Mouse (Mus musculus) liver, embryonic 15.5 days (tissue): ENCODE results near the gene Dlg4. TPM values are rescaled to one million over a fixed set of nuclear protein-coding genes. Genes with fewer than 3 reads are reported as not detected.

ENCODE experiments used
- ATAC-seq: fragments of 200-750 bp; cut with Nextera tagmentation; 2 replicates; pipeline ENCODE4 v1.8.0; 2017; ENCODE audit warnings: moderate number of reproducible peaks, mild to moderate bottlenecking, moderate library complexity; ENCODE audit not compliant: insufficient read depth
- H3K27ac ChIP-seq: fragments of 300-500 bp; sonication (generic); replicated peaks from 2 replicates; pipeline ENCODE4 v1.5.1; 2015; ENCODE audit warnings: mild to moderate bottlenecking, inconsistent platforms
- H3K27me3 ChIP-seq: fragments of 300-500 bp; sonication (generic); 2 replicates; pipeline ENCODE4 v1.6.1; 2015; ENCODE audit warnings: mild to moderate bottlenecking, inconsistent platforms
- H3K36me3 ChIP-seq: fragments of 300-500 bp; sonication (generic); replicated peaks from 2 replicates; pipeline ENCODE4 v1.6.1; 2015; ENCODE audit warnings: moderate library complexity, mild to moderate bottlenecking, inconsistent platforms
- H3K4me1 ChIP-seq: fragments of 300-500 bp; sonication (generic); replicated peaks from 2 replicates; pipeline ENCODE4 v1.6.1; 2015; ENCODE audit warnings: inconsistent platforms
- H3K4me2 ChIP-seq: fragments of 300-500 bp; sonication (generic); 2 replicates; pipeline ENCODE4 v1.6.1; 2015; ENCODE audit warnings: moderate library complexity, mild to moderate bottlenecking, inconsistent platforms
- H3K4me3 ChIP-seq: fragments of 300-500 bp; sonication (generic); replicated peaks from 2 replicates; pipeline ENCODE4 v1.5.1; 2015; ENCODE audit warnings: mild to moderate bottlenecking, inconsistent platforms
- H3K9ac ChIP-seq: fragments of 300-500 bp; sonication (generic); 2 replicates; pipeline ENCODE4 v1.6.1; 2015; ENCODE audit warnings: moderate library complexity, mild to moderate bottlenecking, inconsistent platforms
- H3K9me3 ChIP-seq: fragments of 300-500 bp; sonication (generic); replicated peaks from 2 replicates; pipeline ENCODE4 v1.6.1; 2016; ENCODE audit warnings: inconsistent platforms
- WGBS: fragments of 180-500 bp; shearing (Covaris S2); methylation state at CpG from one replicate; pipeline ENCODE4 v1.1.7; 2015; ENCODE audit warnings: mixed read lengths; ENCODE audit not compliant: insufficient replicate concordance; 5-methylcytosine and 5-hydroxymethylcytosine counted together
- polyA plus RNA-seq: library from polyadenylated mRNA; unstranded; fragments of >200 nt; fragmentation: Nextera tagmentation; extraction: Ambion mirVana; gene quantifications from 2 replicates; pipeline ENCODE4 v1.2.1, GENCODE M21; 2015

The Dlg4 gene
- polyA plus RNA-seq, 1 experiment from 2014 or later = 0.63 TPM

DNA sequence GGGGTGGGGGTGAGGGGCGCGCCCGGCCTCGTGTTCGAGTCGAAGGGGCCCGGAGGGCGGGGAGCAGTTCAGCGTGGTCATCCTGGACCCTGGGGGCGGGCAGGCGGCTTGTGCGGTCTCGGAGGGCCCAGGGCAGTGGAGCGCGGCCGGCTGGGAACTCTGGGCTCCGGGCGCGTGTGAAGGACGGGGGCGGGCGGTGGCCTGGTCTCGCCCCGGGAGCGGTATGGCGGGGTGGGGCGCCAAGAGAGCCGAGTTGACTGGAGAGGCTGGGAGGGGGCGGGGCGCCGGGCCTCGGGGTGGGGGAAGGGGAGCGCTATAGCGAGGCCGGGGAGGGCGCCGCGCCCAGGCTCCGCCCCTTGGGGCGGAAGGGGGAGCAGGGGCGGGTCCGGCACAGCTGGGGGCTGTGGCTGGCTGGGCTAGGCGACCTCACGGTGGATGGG is 19.7 kb upstream of the Dlg4 start:
- Histone ChIP-seq H3K27ac (peak overlapping the region; percentile 99), H3K9me3 (no peaks in the 10 kb centered on the region), H3K9ac (peak overlapping the region; percentile 99), H3K4me3 (peak overlapping the region; percentile 89), H3K4me2 (peak overlapping the region; percentile 95), H3K36me3 (peaks cover 51% of the 10 kb centered on the region), H3K27me3 (no peaks in the 10 kb centered on the region), H3K4me1 (peaks cover 73% of the 10 kb centered on the region)
- under 1% methylated on average over 42 of the region's 44 CpGs for WGBS
- peak; percentile 60 for ATAC-seq

GRCm38 (mm10) chr11:69998567-69999491 is 17.9 kb upstream of the Dlg4 start:
- Histone ChIP-seq H3K4me2 (no peak overlapping the region), H3K4me3 (no peak overlapping the region; the same call in 1 of the 2 replicates), H3K27ac (peak overlapping the region; percentile 99), H3K36me3 (peaks cover 37% of the 10 kb centered on the region), H3K27me3 (no peaks in the 10 kb centered on the region), H3K9me3 (no peaks in the 10 kb centered on the region), H3K9ac (no peak overlapping the region; the same call in 1 of the 2 replicates), H3K4me1 (peaks cover 68% of the 10 kb centered on the region)
- 85% methylated on average over 27 of the region's 27 CpGs for WGBS
- no peak for ATAC-seq

- H3K36me3 ChIP-seq = peaks cover 32% of the 10 kb centered on the region
- 75% methylated on average over 8 of the region's 8 CpGs for WGBS
- H3K9ac ChIP-seq = 0 out of 2 replicates have a peak overlapping the region, but pooled peaks have one; percentile 1
- no peak for ATAC-seq
- H3K9me3 ChIP-seq = no peaks in the 10 kb centered on the region
- peaks cover 60% of the 10 kb centered on the region for H3K4me1 ChIP-seq
- peak overlapping the region; percentile 73; the same call in 1 of the 2 replicates for H3K4me3 ChIP-seq
- peak overlapping the region; percentile 45 for H3K27ac ChIP-seq
- H3K27me3 ChIP-seq = no peaks in the 10 kb centered on the region
- peak overlapping the region; percentile 100; the same call in 1 of the 2 replicates for H3K4me2 ChIP-seq
Observed at GRCm38 (mm10) chr11:69999666-70000065, 17.1 kb upstream of the Dlg4 start.

GRCm38 (mm10) chr11:70000396-70000898 is 16.3 kb upstream of the Dlg4 start, which contains the start of gene Dvl2:
Gene Dvl2 (plus strand): TSS chr11:70000595.
- Histone ChIP-seq H3K9me3 (no peaks in the 10 kb centered on the region), H3K4me3 (peak within 1 kb of the TSS; percentile 73), H3K27ac (peak within 1 kb of the TSS; percentile 85), H3K4me1 (peaks cover 55% of the 10 kb centered on the region), H3K36me3 (peaks cover 35% of the 10 kb centered on the region), H3K9ac (peak within 1 kb of the TSS; percentile 76), H3K27me3 (no peaks in the 10 kb centered on the region), H3K4me2 (peak within 1 kb of the TSS; percentile 100)
- peak; percentile 11 for ATAC-seq
- WGBS = under 1% methylated on average over 48 of the region's 48 CpGs

- H3K36me3 ChIP-seq = peaks cover 40% of the 10 kb centered on the region
- peak overlapping the region; percentile 76 for H3K9ac ChIP-seq
- H3K4me1 ChIP-seq = peaks cover 55% of the 10 kb centered on the region
- H3K27me3 ChIP-seq = no peaks in the 10 kb centered on the region
- H3K4me3 ChIP-seq = peak overlapping the region; percentile 73
- no peak for ATAC-seq
- H3K9me3 ChIP-seq = no peaks in the 10 kb centered on the region
- WGBS = 13% methylated on average over 8 of the region's 8 CpGs
- H3K4me2 ChIP-seq = peak overlapping the region; percentile 100
- H3K27ac ChIP-seq = peak overlapping the region; percentile 85
Observed at GRCm38 (mm10) chr11:70001159-70001558, 15.6 kb upstream of the Dlg4 start.

- Histone ChIP-seq H3K27me3 (no peaks in the 10 kb centered on the region), H3K27ac (no peak overlapping the region), H3K4me3 (peak overlapping the region; percentile 73; the same call in 1 of the 2 replicates), H3K9ac (no peak overlapping the region), H3K4me1 (peaks cover 54% of the 10 kb centered on the region), H3K9me3 (no peaks in the 10 kb centered on the region), H3K36me3 (peaks cover 47% of the 10 kb centered on the region), H3K4me2 (peak overlapping the region; percentile 100)
- no peak for ATAC-seq
Observed at GRCm38 (mm10) chr11:70001865-70002264, 14.9 kb upstream of the Dlg4 start.

- no peak for ATAC-seq
- H3K4me1 ChIP-seq = peaks cover 48% of the 10 kb centered on the region
- H3K9me3 ChIP-seq = no peaks in the 10 kb centered on the region
- WGBS = 75% methylated on average over 2 of the region's 2 CpGs
- H3K27ac ChIP-seq = no peak overlapping the region
- H3K27me3 ChIP-seq = no peaks in the 10 kb centered on the region
- no peak overlapping the region for H3K4me2 ChIP-seq
- no peak overlapping the region for H3K9ac ChIP-seq
- peaks cover 52% of the 10 kb centered on the region for H3K36me3 ChIP-seq
- no peak overlapping the region for H3K4me3 ChIP-seq
Observed at GRCm38 (mm10) chr11:70002471-70002870, 14.3 kb upstream of the Dlg4 start.

- H3K27ac ChIP-seq = no peak overlapping the region
- 65% methylated on average over 5 of the region's 5 CpGs for WGBS
- H3K36me3 ChIP-seq = peaks cover 55% of the 10 kb centered on the region
- H3K4me2 ChIP-seq = no peak overlapping the region
- no peak overlapping the region for H3K9ac ChIP-seq
- H3K4me3 ChIP-seq = no peak overlapping the region
- H3K9me3 ChIP-seq = no peaks in the 10 kb centered on the region
- H3K4me1 ChIP-seq = peaks cover 24% of the 10 kb centered on the region
- no peak for ATAC-seq
- no peaks in the 10 kb centered on the region for H3K27me3 ChIP-seq
Observed at GRCm38 (mm10) chr11:70005521-70005920, 11.2 kb upstream of the Dlg4 start.

- no peaks in the 10 kb centered on the region for H3K9me3 ChIP-seq
- no peak overlapping the region for H3K27ac ChIP-seq
- ATAC-seq = no peak
- no peak overlapping the region for H3K9ac ChIP-seq
- 84% methylated on average over 6 of the region's 6 CpGs for WGBS
- H3K4me1 ChIP-seq = peaks cover 18% of the 10 kb centered on the region
- H3K36me3 ChIP-seq = peaks cover 79% of the 10 kb centered on the region
- H3K4me3 ChIP-seq = no peak overlapping the region
- H3K4me2 ChIP-seq = no peak overlapping the region
- no peaks in the 10 kb centered on the region for H3K27me3 ChIP-seq
Observed at GRCm38 (mm10) chr11:70010033-70010432, 6.7 kb upstream of the Dlg4 start.

GRCm38 (mm10) chr11:70010548-70010947 is 6.2 kb upstream of the Dlg4 start:
- no peak overlapping the region for H3K9ac ChIP-seq
- peaks cover 78% of the 10 kb centered on the region for H3K36me3 ChIP-seq
- no peak for ATAC-seq
- no peaks in the 10 kb centered on the region for H3K9me3 ChIP-seq
- H3K27me3 ChIP-seq = no peaks in the 10 kb centered on the region
- H3K4me3 ChIP-seq = no peak overlapping the region
- H3K4me2 ChIP-seq = no peak overlapping the region
- H3K4me1 ChIP-seq = peaks cover 21% of the 10 kb centered on the region
- no peak overlapping the region for H3K27ac ChIP-seq
- 84% methylated on average over 12 of the region's 12 CpGs for WGBS

DNA sequence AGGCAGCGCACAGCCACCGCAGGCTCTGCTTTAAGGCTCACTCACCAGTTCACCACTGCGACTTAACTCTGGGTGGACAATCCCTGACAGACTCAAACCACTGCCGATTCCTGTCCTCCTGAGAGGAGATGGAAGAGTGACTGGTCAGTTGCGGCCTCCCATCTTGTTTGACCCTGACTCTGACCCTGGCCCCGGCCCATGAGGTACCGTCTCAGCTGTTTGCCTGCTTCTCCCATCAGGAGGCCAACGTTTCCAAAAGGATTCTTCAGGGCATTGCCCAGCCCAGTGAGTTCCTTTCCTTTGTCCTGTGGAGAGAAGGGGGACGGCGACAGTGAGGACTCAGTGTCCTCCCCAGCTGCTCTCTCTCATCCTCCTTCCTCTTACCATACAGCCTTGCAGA is 5.8 kb upstream of the Dlg4 start:
- H3K9ac ChIP-seq = no peak overlapping the region
- H3K27me3 ChIP-seq = no peaks in the 10 kb centered on the region
- peaks cover 75% of the 10 kb centered on the region for H3K36me3 ChIP-seq
- H3K4me2 ChIP-seq = no peak overlapping the region
- no peak overlapping the region for H3K27ac ChIP-seq
- peaks cover 25% of the 10 kb centered on the region for H3K4me1 ChIP-seq
- no peaks in the 10 kb centered on the region for H3K9me3 ChIP-seq
- H3K4me3 ChIP-seq = no peak overlapping the region
- no peak for ATAC-seq
- WGBS = 76% methylated on average over 10 of the region's 10 CpGs
